ENCODE assay signal across 1 mouse cellular context in the genomic region with DNA sequence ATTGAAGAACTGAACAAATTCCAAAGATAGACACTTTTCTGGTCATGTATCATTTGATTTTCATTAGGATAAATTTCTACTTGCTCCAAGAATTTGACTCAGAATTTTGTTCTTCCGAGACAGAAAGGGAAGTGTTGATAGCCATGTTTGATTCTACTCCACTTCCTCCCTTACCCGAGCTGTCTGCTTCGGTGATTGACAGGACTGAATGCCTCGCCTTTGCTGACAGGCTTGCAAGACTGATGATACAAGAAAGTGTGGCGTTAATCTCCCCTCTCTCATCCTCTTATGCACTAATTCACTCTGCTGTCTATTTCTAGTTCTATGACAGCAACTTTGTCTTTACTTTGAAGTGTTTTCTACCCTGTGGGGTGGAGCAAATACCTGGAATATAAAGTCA.
TF ChIP-seq lines count a peak whose summit lies in the region.

No protein-coding gene starts in this region.

TF ChIP-seq in MEL, 35 proteins besides CTCF, POLR2A, EP300 and RAD21 (continued from another document):
- TF ChIP-seq NELFE (IDR thresholded peaks at IDR 0.05; ENCODE audit: low read depth, low read length) (no peak), UBTF (IDR thresholded peaks at IDR 0.05; ENCODE audit: borderline replicate concordance, insufficient read depth, low read depth, low read length) (no peak), POLR2AphosphoS2 (IDR thresholded peaks at IDR 0.05; ENCODE audit: low read length) (no peak), KAT2A (conservative IDR thresholded peaks at IDR 0.05; ENCODE audit: low read depth, low read length) (no peak), USF2 (IDR thresholded peaks at IDR 0.05; ENCODE audit: borderline replicate concordance in 1 of 2, insufficient read depth in 1 of 2, low read depth in 1 of 2, low read length in 2 of 2) (no peak), ZC3H11A (IDR thresholded peaks at IDR 0.05; ENCODE audit: low read depth, low read length) (no peak)
